Mouse (Mus musculus) central nervous system, embryonic 11.5 days (tissue): ENCODE results near the gene 1810065E05Rik. TPM values are rescaled to one million over a fixed set of nuclear protein-coding genes. Genes with fewer than 3 reads are reported as not detected.

Source experiments
- polyA plus RNA-seq: library from polyadenylated mRNA; depleted of rRNA; stranded (reverse); fragments of >200 nt; gene quantifications from 2 replicates; pipeline ENCODE4 v1.2.3, GENCODE M21; 2012; rRNA removed

1810065E05Rik gene
- polyA plus RNA-seq: 0.08 and 0.14 TPM in 2 replicates

DNA sequence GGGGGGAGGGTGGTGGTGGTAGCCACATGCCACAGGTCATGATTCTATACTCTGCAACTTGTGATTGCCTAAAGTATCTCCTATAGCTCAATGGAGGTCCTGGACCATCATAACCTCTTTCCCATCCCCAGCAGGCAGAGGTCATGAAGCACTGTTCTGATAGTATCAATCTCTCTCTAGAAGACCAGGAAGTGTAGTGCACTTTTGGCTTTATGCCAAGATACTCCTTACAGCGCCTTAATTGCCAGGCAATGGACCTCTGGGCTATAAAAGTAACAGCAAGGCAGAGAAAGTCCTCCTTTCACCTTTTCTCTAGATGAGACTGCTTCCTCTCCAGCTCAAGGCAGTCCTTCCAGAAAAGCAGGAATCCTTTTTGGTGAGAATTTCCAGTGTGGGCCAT lies at the start of gene 1810065E05Rik:
Gene 1810065E05Rik, plus strand, starts transcription at position 297 of the 400 bp plus-strand sequence.

DNA sequence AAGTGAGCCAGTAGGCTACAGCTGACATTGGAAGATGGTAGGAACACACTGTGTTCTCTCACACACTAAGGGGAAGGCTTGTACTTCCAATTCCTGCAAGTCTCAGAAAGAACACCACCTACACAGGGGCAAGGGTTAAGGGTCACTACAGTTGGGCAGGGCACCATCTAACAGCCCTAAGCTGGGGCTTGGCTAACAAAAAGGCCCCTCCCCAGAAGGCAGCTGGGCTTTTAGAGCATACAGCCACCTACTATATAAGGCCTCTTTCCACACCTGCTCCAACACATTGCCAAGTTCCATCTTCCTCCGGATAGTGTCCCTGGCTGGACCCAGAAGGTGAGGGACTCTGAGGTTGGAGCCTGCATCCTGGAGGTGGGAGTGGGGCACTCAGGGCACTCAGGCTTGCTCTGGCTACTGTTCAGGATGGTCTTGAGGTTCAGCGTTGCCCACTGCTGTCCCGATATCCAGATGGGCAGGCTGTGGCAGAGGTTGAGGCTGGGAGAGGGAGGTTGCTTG lies 42.1 kb upstream of the 1810065E05Rik start, which contains the start of gene Lypd8:
Gene Lypd8, plus strand, starts transcription at position 281 of the 516 bp plus-strand sequence.

DNA sequence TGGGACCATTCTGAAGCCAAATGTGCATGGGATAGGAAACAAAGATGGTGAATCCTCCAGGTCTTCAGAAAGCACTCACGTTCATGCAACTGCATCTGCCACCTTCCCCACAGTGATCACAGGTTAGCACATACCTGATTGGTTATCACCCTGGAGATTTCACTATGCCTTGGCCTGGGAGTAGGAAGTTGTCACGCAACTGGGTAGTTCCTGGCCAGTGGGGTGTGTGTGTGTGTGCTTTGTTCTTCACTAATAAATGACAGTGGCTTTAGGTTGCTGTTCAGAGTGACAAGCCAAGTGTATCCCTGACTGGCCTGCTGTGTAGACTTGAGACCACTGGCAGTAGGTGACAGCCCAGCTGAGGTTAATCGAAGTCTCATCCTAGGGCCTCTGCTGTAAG lies 11.3 kb downstream of the 1810065E05Rik start, which contains the start of gene Gm12253:
Gene Gm12253, plus strand, starts transcription at position 301 of the 400 bp plus-strand sequence.

DNA sequence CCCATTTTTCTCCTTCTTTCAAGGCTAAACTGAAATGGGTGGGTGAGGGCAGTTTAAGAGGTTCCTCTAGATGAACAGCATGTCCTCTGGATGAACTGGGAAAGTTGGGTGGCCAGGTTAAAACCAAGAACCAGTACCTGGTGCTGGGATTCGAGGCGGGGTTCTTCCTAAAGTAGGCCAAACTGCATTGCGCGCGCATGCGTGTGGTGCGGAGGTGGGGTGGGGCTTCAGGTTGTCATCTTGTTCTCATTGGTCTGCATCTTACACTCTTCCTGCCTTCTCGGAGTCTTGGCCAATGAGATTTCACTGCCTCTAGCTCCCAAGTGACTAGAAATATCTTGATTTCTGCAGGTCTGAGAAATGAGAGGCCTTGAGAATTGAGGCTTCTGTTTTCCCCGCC lies 31.8 kb downstream of the 1810065E05Rik start, which contains the start of gene Lypd9:
Gene Lypd9, minus strand, starts transcription at position 165 of the 400 bp plus-strand sequence.

GRCm38 (mm10) chr11:58462170-58462569 lies 41.3 kb downstream of the 1810065E05Rik start, which contains the start of gene Olfr30:
TSS of gene Olfr30 (minus strand) at chr11:58462270.

Other genes starting within 250 kb of the 1810065E05Rik start
- gene Mrpl22, start 249.4 kb upstream of the 1810065E05Rik start, polyA plus RNA-seq: 82.0 and 93.1 TPM in 2 replicates
- gene Igtp, start 221.6 kb upstream of the 1810065E05Rik start, polyA plus RNA-seq: 1.5 and 1.8 TPM in 2 replicates
- gene Irgm2, start 221.5 kb upstream of the 1810065E05Rik start, polyA plus RNA-seq: 0.58 and 0.97 TPM in 2 replicates
- gene 4930438A08Rik, start 146.3 kb upstream of the 1810065E05Rik start, polyA plus RNA-seq: 0.05 and 0.08 TPM in 2 replicates
- gene Zfp692, start 114.0 kb upstream of the 1810065E05Rik start, polyA plus RNA-seq: 42.7 and 55.9 TPM in 2 replicates
- gene Zfp672, start 90.8 kb upstream of the 1810065E05Rik start, polyA plus RNA-seq: 19.6 and 29.3 TPM in 2 replicates
- 28.8 and 39.1 TPM in 2 replicates for gene Sh3bp5l, start 90.4 kb upstream of the 1810065E05Rik start, polyA plus RNA-seq
- 0.06 and 0.30 TPM in 2 replicates for gene Lypd8, start 42.1 kb upstream of the 1810065E05Rik start, polyA plus RNA-seq
- gene Gm12253, start 11.4 kb downstream of the 1810065E05Rik start, polyA plus RNA-seq: not detected in 2 replicates
- not detected in 2 replicates for gene Lypd9, start 31.8 kb downstream of the 1810065E05Rik start, polyA plus RNA-seq
- gene Olfr30, start 41.2 kb downstream of the 1810065E05Rik start, polyA plus RNA-seq: not detected in 2 replicates
- not detected in 2 replicates for gene Olfr332, start 71.4 kb downstream of the 1810065E05Rik start, polyA plus RNA-seq
- gene Olfr331, start 81.5 kb downstream of the 1810065E05Rik start, polyA plus RNA-seq: not detected in 2 replicates
- gene Olfr330, start 113.7 kb downstream of the 1810065E05Rik start, polyA plus RNA-seq: not detected in 2 replicates
- not detected in 2 replicates for gene Olfr329-ps, start 125.3 kb downstream of the 1810065E05Rik start, polyA plus RNA-seq
- 0.06 TPM in 1 of 2 replicates, not detected in the other for gene Olfr328, start 134.5 kb downstream of the 1810065E05Rik start, polyA plus RNA-seq
- gene Olfr224, start 149.4 kb downstream of the 1810065E05Rik start, polyA plus RNA-seq: 0.05 TPM in 1 of 2 replicates, not detected in the other
- gene Olfr325, start 156.6 kb downstream of the 1810065E05Rik start, polyA plus RNA-seq: not detected in 2 replicates
- gene Olfr324, start 174.0 kb downstream of the 1810065E05Rik start, polyA plus RNA-seq: 0.01 TPM in 1 of 2 replicates, not detected in the other
- not detected in 2 replicates for gene 2210407C18Rik, start 195.0 kb downstream of the 1810065E05Rik start, polyA plus RNA-seq
- gene Olfr323, start 209.4 kb downstream of the 1810065E05Rik start, polyA plus RNA-seq: not detected in 2 replicates
- 0.92 and 1.0 TPM in 2 replicates for gene Trim58, start 219.4 kb downstream of the 1810065E05Rik start, polyA plus RNA-seq
- 0.02 and 0.06 TPM in 2 replicates for gene Olfr322, start 237.7 kb downstream of the 1810065E05Rik start, polyA plus RNA-seq